Mouse (Mus musculus) CD4-positive, CD25-positive, alpha-beta regulatory T cell, adult 2 months (primary cell): ENCODE results near the gene Spats2.

Source experiments
- DNase-seq: peaks from one replicate; pipeline ENCODE4 v3.0.0-alpha.2; 2012; ENCODE audit warnings: low read depth, low spot score

The Spats2 gene

GRCm38 (mm10) chr15:99097840-99098492, 27.8 kb upstream of the Spats2 start:
- peak; percentile 15 for DNase-seq

GRCm38 (mm10) chr15:99098493-99098861, 27.2 kb upstream of the Spats2 start:
- no peak for DNase-seq

GRCm38 (mm10) chr15:99099139-99099556, 26.6 kb upstream of the Spats2 start:
- peak; percentile 65 for DNase-seq

- DNase-seq, result no peak
Observed at GRCm38 (mm10) chr15:99099984-99100383, 25.7 kb upstream of the Spats2 start.

- no peak for DNase-seq
Observed at GRCm38 (mm10) chr15:99105238-99105637, 20.5 kb upstream of the Spats2 start.

GRCm38 (mm10) chr15:99107866-99108265, 17.9 kb upstream of the Spats2 start:
- peak; percentile 54 for DNase-seq

- DNase-seq, result no peak
Observed at GRCm38 (mm10) chr15:99111139-99111538, 14.6 kb upstream of the Spats2 start.

GRCm38 (mm10) chr15:99111809-99112208, 13.9 kb upstream of the Spats2 start:
- no peak for DNase-seq

- DNase-seq, result no peak
Observed at GRCm38 (mm10) chr15:99112843-99113395, 12.8 kb upstream of the Spats2 start.

- peak; percentile 50 for DNase-seq
Observed at GRCm38 (mm10) chr15:99113396-99113975, 12.2 kb upstream of the Spats2 start.

- DNase-seq, result no peak
Observed at GRCm38 (mm10) chr15:99114312-99115064, 11.2 kb upstream of the Spats2 start.

GRCm38 (mm10) chr15:99115065-99115423, 10.7 kb upstream of the Spats2 start:
- no peak for DNase-seq

GRCm38 (mm10) chr15:99116539-99116938, 9.2 kb upstream of the Spats2 start:
- no peak for DNase-seq

GRCm38 (mm10) chr15:99120814-99121213, 4.9 kb upstream of the Spats2 start:
- no peak for DNase-seq

GRCm38 (mm10) chr15:99122642-99123041, 3.1 kb upstream of the Spats2 start:
- no peak for DNase-seq

GRCm38 (mm10) chr15:99126081-99126815, 532 bp downstream of the Spats2 start:
- DNase-seq, result peak; percentile 59

- no peak for DNase-seq
Observed at GRCm38 (mm10) chr15:99126816-99127365, 1.2 kb downstream of the Spats2 start.

GRCm38 (mm10) chr15:99127851-99128522, 2.3 kb downstream of the Spats2 start:
- DNase-seq, result no peak

- DNase-seq, result no peak
Observed at GRCm38 (mm10) chr15:99129441-99129840, 3.7 kb downstream of the Spats2 start.

- DNase-seq, result peak; percentile 31
Observed at GRCm38 (mm10) chr15:99129956-99130910, 4.5 kb downstream of the Spats2 start.
